Mouse (Mus musculus) liver, postnatal 0 days (tissue): Measurements from ENCODE around the gene Nfya.

Source experiments
- CTCF ChIP-seq: sonication (generic); IDR thresholded peaks from 2 replicates; pipeline ENCODE4 v1.5.1; 2016; ENCODE audit warnings: antibody characterized with exemption, low read depth
- EP300 ChIP-seq: IDR thresholded peaks from 2 replicates; pipeline ENCODE4 v1.6.1; 2016; ENCODE audit warnings: antibody characterized with exemption, low read depth, mild to moderate bottlenecking

DNA sequence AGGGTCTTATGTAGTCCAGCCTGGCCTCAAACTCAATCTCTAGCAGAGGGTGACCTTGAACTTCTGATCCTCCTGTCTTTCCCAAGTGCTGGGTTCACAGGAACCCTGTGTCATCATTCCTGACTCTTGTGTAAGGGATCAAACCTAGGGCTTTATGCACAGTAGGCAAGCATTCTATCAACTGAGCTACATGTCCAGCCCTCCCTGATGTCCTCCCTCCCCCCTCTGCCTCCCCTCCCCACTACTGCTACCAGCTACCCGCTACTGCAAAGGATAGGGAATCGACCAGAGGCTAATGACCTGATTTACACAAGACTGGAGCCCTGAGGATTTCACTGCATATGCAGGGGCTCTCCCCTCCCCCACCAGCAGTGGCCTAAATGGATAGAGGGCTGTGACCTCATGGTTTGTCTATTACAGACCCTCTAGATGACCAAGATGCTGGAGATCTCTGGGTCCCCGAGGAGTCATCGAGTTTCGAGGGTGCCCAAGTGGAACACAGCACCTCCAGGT, 59.0 kb downstream of the Nfya start:
- TF ChIP-seq CTCF, result no peak
- TF ChIP-seq EP300, result no peak
